Mouse (Mus musculus) MEL (cell line): ENCODE results near the gene Cdh13. TPM values are rescaled to one million over a fixed set of nuclear protein-coding genes. Genes with fewer than 3 reads are reported as not detected.

Experiments
- DNase-seq: peaks from one replicate; pipeline ENCODE4 v3.0.0; 2011; ENCODE audit warnings: low read depth, low spot score
- H3K27ac ChIP-seq: 2 replicates; pipeline ENCODE4 v1.5.1; 2012; ENCODE audit warnings: low read depth, mild to moderate bottlenecking, control low read depth, low read length, moderate library complexity; ENCODE audit not compliant: control insufficient read depth
- H3K27me3 ChIP-seq, 2 experiments: fragments of 150-350 bp in 1 of 2; sonication (generic) in 1 of 2; 2 replicates each; pipeline ENCODE4 v1.6.1; 2012; ENCODE audit warnings: low read length in 2 of 2, mild to moderate bottlenecking in 2 of 2, improper control_type of control experiment in 1 of 2, moderate library complexity in 1 of 2; ENCODE audit not compliant: insufficient read depth in 2 of 2, control insufficient read depth in 1 of 2
- H3K36me3 ChIP-seq, 2 experiments: 2 replicates each; pipeline ENCODE4 v1.6.1; 2012 to 2014; ENCODE audit warnings: low read length in 2 of 2, improper control_type of control experiment in 1 of 2, inconsistent platforms in 1 of 2, mild to moderate bottlenecking in 1 of 2; ENCODE audit not compliant: insufficient read depth in 2 of 2, control insufficient read depth in 1 of 2
- H3K4me1 ChIP-seq, 2 experiments: fragments of 150-350 bp in 1 of 2; sonication (generic) in 1 of 2; 2 replicates each; pipeline ENCODE4 v1.6.1; 2012; ENCODE audit warnings: low read length in 2 of 2, improper control_type of control experiment in 1 of 2, mild to moderate bottlenecking in 1 of 2; ENCODE audit not compliant: insufficient read depth in 2 of 2, control insufficient read depth in 1 of 2
- H3K4me3 ChIP-seq, 2 experiments: fragments of 150-350 bp in 1 of 2; sonication (generic) in 1 of 2; 2 replicates each; pipeline ENCODE4 v1.5.1; 2012; ENCODE audit warnings: low read depth in 2 of 2, low read length in 2 of 2, mild to moderate bottlenecking in 2 of 2, moderate library complexity in 2 of 2, control low read depth in 1 of 2, improper control_type of control experiment in 1 of 2; ENCODE audit not compliant: control insufficient read depth in 1 of 2, insufficient read depth in 1 of 2
- H3K79me2 ChIP-seq: 2 replicates; pipeline ENCODE4 v1.6.1; 2012; ENCODE audit warnings: mild to moderate bottlenecking, low read length, moderate library complexity; ENCODE audit not compliant: control insufficient read depth, poor library complexity, insufficient read depth
- H3K9ac ChIP-seq: 2 replicates; pipeline ENCODE4 v1.6.1; 2012; ENCODE audit warnings: low read depth, mild to moderate bottlenecking, control low read depth, low read length, moderate library complexity; ENCODE audit not compliant: control insufficient read depth, poor library complexity, severe bottlenecking
- H3K9me3 ChIP-seq: fragments of 150-350 bp; sonication (generic); replicated peaks from 2 replicates; pipeline ENCODE4 v1.6.1; 2012; ENCODE audit warnings: mild to moderate bottlenecking, low read length, improper control_type of control experiment, moderate library complexity; ENCODE audit not compliant: insufficient read depth
- BHLHE40 ChIP-seq: IDR thresholded peaks from 2 replicates; pipeline ENCODE4 v1.6.1; 2012; ENCODE audit warnings: low read depth, mild to moderate bottlenecking, inconsistent platforms, low read length, improper control_type of control experiment, borderline replicate concordance
- CHD1 ChIP-seq: IDR thresholded peaks from 2 replicates; pipeline ENCODE4 v1.6.1; 2012; ENCODE audit warnings: low read depth, mild to moderate bottlenecking, inconsistent platforms, low read length, improper control_type of control experiment
- CTCF ChIP-seq, 3 experiments: IDR thresholded peaks in 2 of 3; conservative IDR thresholded peaks in 1 of 3; 2 replicates each; pipeline ENCODE4 v1.5.1; 2011 to 2012; ENCODE audit warnings: low read length in 3 of 3, low read depth in 2 of 3, mild to moderate bottlenecking in 2 of 3, improper control_type of control experiment in 1 of 3, inconsistent platforms in 1 of 3, mixed read lengths in 1 of 3, moderate library complexity in 1 of 3; ENCODE audit not compliant: control insufficient read depth in 1 of 3, insufficient read depth in 1 of 3, poor library complexity in 1 of 3, severe bottlenecking in 1 of 3
- E2F4 ChIP-seq: IDR thresholded peaks from 2 replicates; pipeline ENCODE4 v1.6.1; 2011; ENCODE audit warnings: low read depth, low read length, improper control_type of control experiment, borderline replicate concordance
- ELF1 ChIP-seq: IDR thresholded peaks from 2 replicates; pipeline ENCODE4 v1.6.1; 2014; ENCODE audit warnings: low read depth, mild to moderate bottlenecking, inconsistent platforms, low read length, improper control_type of control experiment, moderate library complexity
- EP300 ChIP-seq, 2 experiments: IDR thresholded peaks; 2 replicates each; pipeline ENCODE4 v1.6.1; 2011; ENCODE audit warnings: improper control_type of control experiment in 2 of 2, low read length in 2 of 2, low read depth in 1 of 2, mild to moderate bottlenecking in 1 of 2
- ETS1 ChIP-seq: IDR thresholded peaks from 2 replicates; pipeline ENCODE4 v1.6.1; 2012; ENCODE audit warnings: low read depth, mild to moderate bottlenecking, inconsistent platforms, low read length, improper control_type of control experiment, moderate library complexity
- JUND ChIP-seq: IDR thresholded peaks from 2 replicates; pipeline ENCODE4 v1.6.1; 2011; ENCODE audit warnings: low read depth, mild to moderate bottlenecking, improper control_type of control experiment, low read length
- MAFK ChIP-seq: IDR thresholded peaks from 2 replicates; pipeline ENCODE4 v1.6.1; 2011; ENCODE audit warnings: low read depth, mild to moderate bottlenecking, low read length, improper control_type of control experiment, borderline replicate concordance
- MAX ChIP-seq: IDR thresholded peaks from 2 replicates; pipeline ENCODE4 v1.6.1; 2011; ENCODE audit warnings: low read length, improper control_type of control experiment
- MAZ ChIP-seq: IDR thresholded peaks from 2 replicates; pipeline ENCODE4 v1.6.1; 2012; ENCODE audit warnings: low read depth, mild to moderate bottlenecking, inconsistent platforms, low read length, improper control_type of control experiment
- NELFE ChIP-seq: IDR thresholded peaks from 2 replicates; pipeline ENCODE4 v1.6.1; 2011; ENCODE audit warnings: low read depth, low read length, improper control_type of control experiment
- POLR2AphosphoS2 ChIP-seq: IDR thresholded peaks from 2 replicates; pipeline ENCODE4 v1.6.1; 2011; ENCODE audit warnings: low read length, improper control_type of control experiment
- POLR2AphosphoS5 ChIP-seq: IDR thresholded peaks from 2 replicates; pipeline ENCODE4 v1.6.1; 2012; ENCODE audit warnings: low read depth, borderline replicate concordance, mild to moderate bottlenecking, inconsistent platforms, low read length, moderate library complexity, mixed read lengths
- RCOR1 ChIP-seq: IDR thresholded peaks from 2 replicates; pipeline ENCODE4 v1.6.1; 2012; ENCODE audit warnings: low read depth, mild to moderate bottlenecking, inconsistent platforms, low read length, improper control_type of control experiment
- SIN3A ChIP-seq: IDR thresholded peaks from 2 replicates; pipeline ENCODE4 v1.6.1; 2012; ENCODE audit warnings: low read length, improper control_type of control experiment, inconsistent platforms
- SMC3 ChIP-seq: IDR thresholded peaks from 2 replicates; pipeline ENCODE4 v1.6.1; 2011; ENCODE audit warnings: low read depth, low read length, improper control_type of control experiment
- TAL1 ChIP-seq: IDR thresholded peaks from 2 replicates; pipeline ENCODE4 v1.6.1; 2012; ENCODE audit warnings: mild to moderate bottlenecking, inconsistent platforms, low read length, moderate library complexity, mixed read lengths
- UBTF ChIP-seq: IDR thresholded peaks from 2 replicates; pipeline ENCODE4 v1.6.1; 2012; ENCODE audit warnings: low read depth, mild to moderate bottlenecking, inconsistent platforms, low read length, improper control_type of control experiment, moderate library complexity, borderline replicate concordance; ENCODE audit not compliant: insufficient read depth
- USF1 ChIP-seq: IDR thresholded peaks from 2 replicates; pipeline ENCODE4 v1.6.1; 2014; ENCODE audit warnings: low read depth, mild to moderate bottlenecking, inconsistent platforms, low read length, improper control_type of control experiment, moderate library complexity
- ZC3H11A ChIP-seq: IDR thresholded peaks from 2 replicates; pipeline ENCODE4 v1.6.1; 2012; ENCODE audit warnings: low read depth, mild to moderate bottlenecking, inconsistent platforms, low read length, improper control_type of control experiment
- ZKSCAN1 ChIP-seq: IDR thresholded peaks from 2 replicates; pipeline ENCODE4 v1.6.1; 2012; ENCODE audit warnings: low read depth, mild to moderate bottlenecking, inconsistent platforms, low read length, improper control_type of control experiment, moderate library complexity
- ZMIZ1 ChIP-seq: IDR thresholded peaks from 2 replicates; pipeline ENCODE4 v1.6.1; 2012; ENCODE audit warnings: low read depth, mild to moderate bottlenecking, inconsistent platforms, low read length, improper control_type of control experiment, moderate library complexity
- ZNF384 ChIP-seq: IDR thresholded peaks from 2 replicates; pipeline ENCODE4 v1.6.1; 2012; ENCODE audit warnings: low read depth, mild to moderate bottlenecking, inconsistent platforms, low read length, improper control_type of control experiment
- polyA plus RNA-seq, 2 experiments: library from polyadenylated mRNA; stranded (reverse) in 1 of 2; unstranded in 1 of 2; fragments of >175 nt in 1 of 2; fragments of >200 nt in 1 of 2; gene quantifications; 2 replicates each; pipeline versions ENCODE4 v1.2.1 to v1.2.4; 2012; ENCODE audit warnings: low replicate concordance in 2 of 2, low read depth in 1 of 2; ENCODE audit not compliant: insufficient read length in 2 of 2, insufficient read depth in 1 of 2, missing spikeins in 1 of 2
- total RNA-seq: library from RNA; depleted of rRNA; stranded (reverse); fragments of 300-350 nt; gene quantifications from 2 replicates; pipeline ENCODE4 v1.2.3, GENCODE M21; 2012

Gene Cdh13
- total and polyA plus RNA-seq, 3 experiments: not detected

DNA sequence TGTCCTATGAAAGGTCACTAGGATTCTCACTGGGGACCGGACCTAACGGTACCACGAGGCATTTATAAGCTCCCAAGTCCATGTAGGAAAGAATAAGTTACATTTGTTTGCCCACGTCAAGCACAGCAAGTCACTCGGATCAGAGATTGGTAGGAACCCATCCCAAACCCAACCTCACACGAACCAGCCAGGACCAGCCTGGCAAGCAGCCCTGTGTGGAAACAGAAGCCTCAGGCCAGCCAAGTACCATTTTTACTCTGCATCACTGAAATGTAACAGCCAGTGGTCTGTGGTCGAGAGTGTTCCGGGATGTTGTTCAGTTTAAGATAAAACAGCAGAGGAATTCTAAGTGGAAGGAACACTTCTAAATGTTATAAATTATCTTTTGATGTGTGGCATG, 587.2 kb downstream of the Cdh13 start:
- Histone ChIP-seq H3K79me2 (no peaks in the 10 kb centered on the region), H3K27me3 (no peaks in the 10 kb centered on the region), H3K36me3 (no peaks in the 10 kb centered on the region), H3K9me3 (no peaks in the 10 kb centered on the region), H3K4me1 (no peaks in the 10 kb centered on the region), H3K27ac (no peak overlapping the region), H3K9ac (no peak overlapping the region), H3K4me3 (no peak overlapping the region)
- TF ChIP-seq CTCF (IDR thresholded peaks at IDR 0.05 in 2 of 3, conservative IDR thresholded peaks at IDR 0.05 in 1 of 3; ENCODE audit: control insufficient read depth in 1 of 3, insufficient read depth in 1 of 3, low read depth in 2 of 3, low read length in 3 of 3, poor library complexity in 1 of 3, severe bottlenecking in 1 of 3) (no peak), CHD1 (no peak), USF1 (no peak), JUND (no peak)
- no peak for DNase-seq

DNA sequence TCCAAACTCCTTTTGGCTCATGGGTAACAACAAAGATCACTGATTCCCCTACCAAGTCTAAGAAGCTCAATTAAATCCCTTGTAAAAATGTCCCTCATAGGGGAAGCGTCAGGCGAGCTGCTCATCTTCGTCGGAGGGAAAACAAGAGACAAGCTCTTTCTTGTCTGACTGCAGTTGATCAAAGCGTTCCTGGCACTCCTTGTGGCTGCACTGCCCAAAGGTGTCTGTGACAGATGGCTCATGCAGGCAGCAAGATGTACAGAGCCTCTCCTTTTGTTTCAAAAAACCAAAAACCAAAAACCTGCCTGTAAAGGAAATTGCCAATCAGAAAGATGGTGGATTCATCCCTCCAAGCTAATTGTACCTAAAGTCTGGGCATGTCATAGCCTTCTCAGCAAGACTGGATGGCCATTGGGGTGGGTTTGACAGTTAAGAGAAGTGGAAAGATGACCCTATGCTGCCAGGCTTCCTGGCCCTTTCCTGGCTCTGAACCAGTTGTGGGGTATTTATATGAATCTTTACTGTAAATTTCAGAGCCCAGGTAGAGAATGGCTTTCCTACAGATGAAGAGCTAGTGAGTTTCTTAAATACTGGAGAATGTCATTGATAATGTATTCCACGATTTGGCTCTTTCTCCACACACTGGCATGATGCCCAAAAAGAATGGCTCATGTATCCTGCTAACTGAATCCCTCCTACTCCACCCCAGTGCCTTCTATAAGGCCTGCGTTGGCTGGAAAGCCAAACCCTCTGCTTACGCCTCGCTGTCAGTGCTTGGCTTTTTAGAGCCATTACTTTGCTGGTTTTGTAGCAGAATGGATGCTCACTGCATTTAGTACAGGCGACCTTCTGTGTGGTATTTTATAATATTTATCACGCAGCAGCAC, 596.6 kb downstream of the Cdh13 start:
- Histone ChIP-seq H3K36me3 (no peaks in the 10 kb centered on the region), H3K4me3 (no peak overlapping the region), H3K9me3 (no peaks in the 10 kb centered on the region), H3K9ac (no peak overlapping the region), H3K79me2 (no peaks in the 10 kb centered on the region), H3K4me1 (no peaks in the 10 kb centered on the region), H3K27ac (no peak overlapping the region), H3K27me3 (no peaks in the 10 kb centered on the region)
- no peak for DNase-seq
- TF ChIP-seq MAFK: no peak
- TF ChIP-seq E2F4: no peak
- TF ChIP-seq ZKSCAN1: no peak
- no peak for TF ChIP-seq BHLHE40
- TF ChIP-seq RCOR1: no peak
- no peak for TF ChIP-seq ZNF384
- no peak for TF ChIP-seq SIN3A
- no peak for TF ChIP-seq POLR2AphosphoS2
- TF ChIP-seq MAZ: no peak
- no peak for TF ChIP-seq EP300 (IDR thresholded peaks at IDR 0.05; ENCODE audit: low read depth in 1 of 2, low read length in 2 of 2)
- no peak for TF ChIP-seq UBTF
- no peak for TF ChIP-seq ZC3H11A
- no peak for TF ChIP-seq TAL1
- TF ChIP-seq ZMIZ1: no peak
- no peak for TF ChIP-seq ELF1
- TF ChIP-seq POLR2AphosphoS5: no peak
- TF ChIP-seq NELFE: no peak
- no peak for TF ChIP-seq SMC3
- no peak for TF ChIP-seq MAX
- no peak for TF ChIP-seq ETS1
